Mouse (Mus musculus) liver, embryonic 14 days (tissue): ENCODE measurements around the gene Il15ra. TPM values are rescaled to one million over a fixed set of nuclear protein-coding genes. Genes with fewer than 3 reads are reported as not detected.

Experiments
- polyA plus RNA-seq: library from polyadenylated mRNA; depleted of rRNA; stranded (reverse); fragments of >200 nt; gene quantifications from 2 replicates; pipeline ENCODE4 v1.2.3, GENCODE M21; 2012; rRNA removed

Il15ra gene
- polyA plus RNA-seq, result 5.2 and 5.9 TPM in 2 replicates

GRCm38 (mm10) chr2:11705201-11706025 is at the start of gene Il15ra:
Gene Il15ra, plus strand, starts transcription at chr2:11705290.

GRCm38 (mm10) chr2:11777091-11778068 is 72.3 kb downstream of the Il15ra start, which contains the start of the genes Fbh1 and Ankrd16:
Gene Fbh1, minus strand, starts transcription at chr2:11777582.
Gene Ankrd16, plus strand, starts transcription at chr2:11777876.

Other genes with a start within 250 kb of the Il15ra start
- gene Pfkfb3, start 151.2 kb upstream of the Il15ra start, polyA plus RNA-seq, result 4.0 and 5.5 TPM in 2 replicates
- 67.1 and 73.9 TPM in 2 replicates for gene Rbm17, start 101.1 kb upstream of the Il15ra start, polyA plus RNA-seq
- gene Gm17490, start 79.0 kb upstream of the Il15ra start, polyA plus RNA-seq, result not detected in 2 replicates
- not detected in 2 replicates for gene Il2ra, start 62.5 kb upstream of the Il15ra start, polyA plus RNA-seq
- 12.7 and 13.7 TPM in 2 replicates for gene Fbh1, start 72.3 kb downstream of the Il15ra start, polyA plus RNA-seq
- gene Ankrd16, start 72.6 kb downstream of the Il15ra start, polyA plus RNA-seq, result 21.3 and 22.2 TPM in 2 replicates